Mouse (Mus musculus) MEL (cell line): ENCODE measurements around the gene Chchd10. TPM values are rescaled to one million over a fixed set of nuclear protein-coding genes. Genes with fewer than 3 reads are reported as not detected.

Source experiments
- DNase-seq: peaks from one replicate; pipeline ENCODE4 v3.0.0; 2011; ENCODE audit warnings: low read depth, low spot score
- H3K27ac ChIP-seq: 2 replicates; pipeline ENCODE4 v1.5.1; 2012; ENCODE audit warnings: low read depth, mild to moderate bottlenecking, control low read depth, low read length, moderate library complexity; ENCODE audit not compliant: control insufficient read depth
- H3K27me3 ChIP-seq, 2 experiments: fragments of 150-350 bp in 1 of 2; sonication (generic) in 1 of 2; 2 replicates each; pipeline ENCODE4 v1.6.1; 2012; ENCODE audit warnings: low read length in 2 of 2, mild to moderate bottlenecking in 2 of 2, improper control_type of control experiment in 1 of 2, moderate library complexity in 1 of 2; ENCODE audit not compliant: insufficient read depth in 2 of 2, control insufficient read depth in 1 of 2
- H3K36me3 ChIP-seq, 2 experiments: 2 replicates each; pipeline ENCODE4 v1.6.1; 2012 to 2014; ENCODE audit warnings: low read length in 2 of 2, improper control_type of control experiment in 1 of 2, inconsistent platforms in 1 of 2, mild to moderate bottlenecking in 1 of 2; ENCODE audit not compliant: insufficient read depth in 2 of 2, control insufficient read depth in 1 of 2
- H3K4me1 ChIP-seq, 2 experiments: fragments of 150-350 bp in 1 of 2; sonication (generic) in 1 of 2; 2 replicates each; pipeline ENCODE4 v1.6.1; 2012; ENCODE audit warnings: low read length in 2 of 2, improper control_type of control experiment in 1 of 2, mild to moderate bottlenecking in 1 of 2; ENCODE audit not compliant: insufficient read depth in 2 of 2, control insufficient read depth in 1 of 2
- H3K4me3 ChIP-seq, 2 experiments: fragments of 150-350 bp in 1 of 2; sonication (generic) in 1 of 2; 2 replicates each; pipeline ENCODE4 v1.5.1; 2012; ENCODE audit warnings: low read depth in 2 of 2, low read length in 2 of 2, mild to moderate bottlenecking in 2 of 2, moderate library complexity in 2 of 2, control low read depth in 1 of 2, improper control_type of control experiment in 1 of 2; ENCODE audit not compliant: control insufficient read depth in 1 of 2, insufficient read depth in 1 of 2
- H3K79me2 ChIP-seq: 2 replicates; pipeline ENCODE4 v1.6.1; 2012; ENCODE audit warnings: mild to moderate bottlenecking, low read length, moderate library complexity; ENCODE audit not compliant: control insufficient read depth, poor library complexity, insufficient read depth
- H3K9ac ChIP-seq: 2 replicates; pipeline ENCODE4 v1.6.1; 2012; ENCODE audit warnings: low read depth, mild to moderate bottlenecking, control low read depth, low read length, moderate library complexity; ENCODE audit not compliant: control insufficient read depth, poor library complexity, severe bottlenecking
- H3K9me3 ChIP-seq: fragments of 150-350 bp; sonication (generic); replicated peaks from 2 replicates; pipeline ENCODE4 v1.6.1; 2012; ENCODE audit warnings: mild to moderate bottlenecking, low read length, improper control_type of control experiment, moderate library complexity; ENCODE audit not compliant: insufficient read depth
- BHLHE40 ChIP-seq: IDR thresholded peaks from 2 replicates; pipeline ENCODE4 v1.6.1; 2012; ENCODE audit warnings: low read depth, mild to moderate bottlenecking, inconsistent platforms, low read length, improper control_type of control experiment, borderline replicate concordance
- CHD2 ChIP-seq: IDR thresholded peaks from 2 replicates; pipeline ENCODE4 v1.6.1; 2011; ENCODE audit warnings: low read length, improper control_type of control experiment
- CTCF ChIP-seq, 3 experiments: IDR thresholded peaks in 2 of 3; conservative IDR thresholded peaks in 1 of 3; 2 replicates each; pipeline ENCODE4 v1.5.1; 2011 to 2012; ENCODE audit warnings: low read length in 3 of 3, low read depth in 2 of 3, mild to moderate bottlenecking in 2 of 3, improper control_type of control experiment in 1 of 3, inconsistent platforms in 1 of 3, mixed read lengths in 1 of 3, moderate library complexity in 1 of 3; ENCODE audit not compliant: control insufficient read depth in 1 of 3, insufficient read depth in 1 of 3, poor library complexity in 1 of 3, severe bottlenecking in 1 of 3
- ELF1 ChIP-seq: IDR thresholded peaks from 2 replicates; pipeline ENCODE4 v1.6.1; 2014; ENCODE audit warnings: low read depth, mild to moderate bottlenecking, inconsistent platforms, low read length, improper control_type of control experiment, moderate library complexity
- EP300 ChIP-seq, 2 experiments: IDR thresholded peaks; 2 replicates each; pipeline ENCODE4 v1.6.1; 2011; ENCODE audit warnings: improper control_type of control experiment in 2 of 2, low read length in 2 of 2, low read depth in 1 of 2, mild to moderate bottlenecking in 1 of 2
- GABPA ChIP-seq: IDR thresholded peaks from 2 replicates; pipeline ENCODE4 v1.6.1; 2012; ENCODE audit warnings: low read depth, mild to moderate bottlenecking, inconsistent platforms, low read length, improper control_type of control experiment, moderate library complexity
- GATA1 ChIP-seq: IDR thresholded peaks from 2 replicates; pipeline ENCODE4 v1.6.1; 2011; ENCODE audit warnings: low read depth, low read length, improper control_type of control experiment
- HCFC1 ChIP-seq: IDR thresholded peaks from 2 replicates; pipeline ENCODE4 v1.6.1; 2012; ENCODE audit warnings: low read depth, mild to moderate bottlenecking, inconsistent platforms, low read length, improper control_type of control experiment, moderate library complexity
- JUND ChIP-seq: IDR thresholded peaks from 2 replicates; pipeline ENCODE4 v1.6.1; 2011; ENCODE audit warnings: low read depth, mild to moderate bottlenecking, improper control_type of control experiment, low read length
- KAT2A ChIP-seq: conservative IDR thresholded peaks from 2 replicates; pipeline ENCODE4 v1.6.1; 2012; ENCODE audit warnings: low read depth, low read length, improper control_type of control experiment, inconsistent platforms
- MAX ChIP-seq: IDR thresholded peaks from 2 replicates; pipeline ENCODE4 v1.6.1; 2011; ENCODE audit warnings: low read length, improper control_type of control experiment
- MYC ChIP-seq: IDR thresholded peaks from 2 replicates; pipeline ENCODE4 v1.6.1; 2011; ENCODE audit warnings: low read depth, mild to moderate bottlenecking, low read length, improper control_type of control experiment, moderate library complexity
- POLR2AphosphoS2 ChIP-seq: IDR thresholded peaks from 2 replicates; pipeline ENCODE4 v1.6.1; 2011; ENCODE audit warnings: low read length, improper control_type of control experiment
- RAD21 ChIP-seq: IDR thresholded peaks from 2 replicates; pipeline ENCODE4 v1.6.1; 2011; ENCODE audit warnings: mild to moderate bottlenecking, low read depth, low read length, improper control_type of control experiment
- SMC3 ChIP-seq: IDR thresholded peaks from 2 replicates; pipeline ENCODE4 v1.6.1; 2011; ENCODE audit warnings: low read depth, low read length, improper control_type of control experiment
- TCF12 ChIP-seq: IDR thresholded peaks from 2 replicates; pipeline ENCODE4 v1.6.1; 2014; ENCODE audit warnings: low read depth, mild to moderate bottlenecking, inconsistent platforms, low read length, improper control_type of control experiment, moderate library complexity
- ZMIZ1 ChIP-seq: IDR thresholded peaks from 2 replicates; pipeline ENCODE4 v1.6.1; 2012; ENCODE audit warnings: low read depth, mild to moderate bottlenecking, inconsistent platforms, low read length, improper control_type of control experiment, moderate library complexity
- polyA plus RNA-seq, 2 experiments: library from polyadenylated mRNA; stranded (reverse) in 1 of 2; unstranded in 1 of 2; fragments of >175 nt in 1 of 2; fragments of >200 nt in 1 of 2; gene quantifications; 2 replicates each; pipeline versions ENCODE4 v1.2.1 to v1.2.4; 2012; ENCODE audit warnings: low replicate concordance in 2 of 2, low read depth in 1 of 2; ENCODE audit not compliant: insufficient read length in 2 of 2, insufficient read depth in 1 of 2, missing spikeins in 1 of 2
- total RNA-seq: library from RNA; depleted of rRNA; stranded (reverse); fragments of 300-350 nt; gene quantifications from 2 replicates; pipeline ENCODE4 v1.2.3, GENCODE M21; 2012

Gene Chchd10
- total and polyA plus RNA-seq, 3 experiments = 143 to 428 TPM; not detected in 1

DNA sequence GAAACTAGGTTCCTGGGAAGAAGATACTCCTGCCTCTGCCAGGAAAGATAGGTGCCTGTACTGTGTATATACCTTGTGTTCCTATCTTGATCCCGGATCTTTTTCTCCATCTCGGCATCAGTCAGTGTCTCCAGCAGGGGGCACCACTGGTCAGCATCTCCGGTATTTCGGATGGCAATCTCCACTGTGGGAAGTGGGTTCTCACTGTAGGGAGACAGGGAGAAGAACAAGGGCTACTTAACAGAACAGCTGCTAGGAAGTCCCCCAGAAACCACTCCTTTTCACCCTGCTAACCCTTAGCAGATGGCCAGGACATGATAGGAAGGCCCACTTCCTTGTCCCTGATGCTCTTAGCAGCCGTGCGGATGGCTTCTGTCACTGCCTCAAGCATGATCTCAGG lies 35.6 kb upstream of the Chchd10 start:
- Histone ChIP-seq H3K4me3 (no peak overlapping the region), H3K4me1 (no peaks in the 10 kb centered on the region), H3K27me3 (no peaks in the 10 kb centered on the region), H3K9ac (no peak overlapping the region), H3K79me2 (no peaks in the 10 kb centered on the region), H3K36me3 (peaks cover 0 to 9% of the 10 kb centered on the region in 2 experiments; a peak in 2 of 4 replicates), H3K9me3 (no peaks in the 10 kb centered on the region), H3K27ac (no peak overlapping the region)
- peak; percentile 43 for DNase-seq
- TF ChIP-seq GABPA (no peak), EP300 (IDR thresholded peaks at IDR 0.05; ENCODE audit: low read depth in 1 of 2, low read length in 2 of 2) (no peak), GATA1 (peak; percentile 55; the same call in 1 of the 2 replicates), RAD21 (peak; percentile 30), BHLHE40 (no peak), CTCF (IDR thresholded peaks at IDR 0.05 in 2 of 3, conservative IDR thresholded peaks at IDR 0.05 in 1 of 3; ENCODE audit: control insufficient read depth in 1 of 3, insufficient read depth in 1 of 3, low read depth in 2 of 3, low read length in 3 of 3, poor library complexity in 1 of 3, severe bottlenecking in 1 of 3) (peak; percentile 65 to 77 (median 66)), SMC3 (peak; percentile 60)

GRCm38 (mm10) chr10:75898039-75898564 lies 34.8 kb upstream of the Chchd10 start:
- Histone ChIP-seq H3K36me3 (peaks cover 0 to 12% of the 10 kb centered on the region in 2 experiments; a peak in 2 of 4 replicates), H3K9ac (no peak overlapping the region), H3K9me3 (no peaks in the 10 kb centered on the region), H3K27ac (no peak overlapping the region), H3K27me3 (no peaks in the 10 kb centered on the region), H3K4me3 (no peak overlapping the region), H3K4me1 (no peaks in the 10 kb centered on the region), H3K79me2 (no peaks in the 10 kb centered on the region)
- no peak for TF ChIP-seq POLR2AphosphoS2
- TF ChIP-seq TCF12 = no peak
- TF ChIP-seq MYC = no peak
- no peak for TF ChIP-seq SMC3
- TF ChIP-seq RAD21 = no peak
- TF ChIP-seq ELF1 = no peak
- TF ChIP-seq JUND = no peak
- no peak for TF ChIP-seq HCFC1
- TF ChIP-seq CHD2 = no peak
- TF ChIP-seq ZMIZ1 = no peak
- TF ChIP-seq KAT2A = no peak
- TF ChIP-seq MAX = no peak
- no peak for TF ChIP-seq CTCF (IDR thresholded peaks at IDR 0.05 in 2 of 3, conservative IDR thresholded peaks at IDR 0.05 in 1 of 3; ENCODE audit: control insufficient read depth in 1 of 3, insufficient read depth in 1 of 3, low read depth in 2 of 3, low read length in 3 of 3, poor library complexity in 1 of 3, severe bottlenecking in 1 of 3)
- DNase-seq = no peak
